ENCODE assay signal across 27 mouse cellular contexts in genomic region chr8:70721601-70722000, GRCm38 (mm10). TPM values are rescaled to one million over a fixed set of nuclear protein-coding genes. Genes with fewer than 3 reads are reported as not detected.
DNase-seq lines count a peak whose midpoint lies in the region; ATAC-seq and TF ChIP-seq lines count a peak whose summit lies in the region.
"Had no signal": no experiment of that assay in that cellular context is flagged by ENCODE, and none has a peak within 500 bp of the region (broad histone marks: within the 10 kb centered on the region; RNA-seq: fewer than 3 reads in every experiment).

No protein-coding gene starts in this region.

- H3K9me3 ChIP-seq in intestine, embryonic 16.5 days (ENCODE audit: control insufficient read depth, low read length), result no peaks in the 10 kb centered on the region
- no peaks in the 10 kb centered on the region for H3K9me3 ChIP-seq in intestine, postnatal 0 days (ENCODE audit: control insufficient read depth)
- H3K9me3 ChIP-seq in lung, postnatal 0 days (ENCODE audit: low read length), result no peaks in the 10 kb centered on the region
- H3K9me3 ChIP-seq: embryonic facial prominence, embryonic 12.5 days; forebrain, embryonic 12.5 days; heart, embryonic 13.5 days; hindbrain, embryonic 12.5 days; limb, embryonic 15.5 days; midbrain, embryonic 15.5 days; neural tube, embryonic 13.5 days had no signal

- no peak overlapping the region for H3K4me2 ChIP-seq in intestine, embryonic 16.5 days (ENCODE audit: low read depth, low read length)
- H3K4me2 ChIP-seq in intestine, postnatal 0 days (replicated peaks; ENCODE audit: low read depth), result no peak overlapping the region
- H3K4me2 ChIP-seq in lung, postnatal 0 days (replicated peaks; ENCODE audit: low read depth, low read length), result no peak overlapping the region
- H3K4me2 ChIP-seq: embryonic facial prominence, embryonic 12.5 days; forebrain, embryonic 12.5 days; heart, embryonic 13.5 days; hindbrain, embryonic 12.5 days; limb, embryonic 15.5 days; midbrain, embryonic 15.5 days; neural tube, embryonic 13.5 days had no signal

- no peak for ATAC-seq in intestine, embryonic 16.5 days
- no peak for ATAC-seq in intestine, postnatal 0 days
- no peak for ATAC-seq in lung, postnatal 0 days
- ATAC-seq: midbrain, embryonic 15.5 days had no signal

- 89% methylated on average over 8 of the region's 8 CpGs for WGBS in intestine, embryonic 16.5 days
- 92% methylated on average over 8 of the region's 8 CpGs for WGBS in intestine, postnatal 0 days
- 87% methylated on average over 8 of the region's 8 CpGs for WGBS in lung, postnatal 0 days

- 0 out of 2 replicates have a peak, but pooled peaks cover 1% of the 10 kb centered on the region for H3K27me3 ChIP-seq in intestine, embryonic 16.5 days (replicated peaks; ENCODE audit: control insufficient read depth, insufficient read depth, low read length)
- H3K27me3 ChIP-seq in intestine, postnatal 0 days (replicated peaks; ENCODE audit: control insufficient read depth, insufficient read depth, low read length), result no peaks in the 10 kb centered on the region
- H3K27me3 ChIP-seq in lung, postnatal 0 days (replicated peaks; ENCODE audit: insufficient read depth, low read length), result no peaks in the 10 kb centered on the region

- no peaks in the 10 kb centered on the region for H3K36me3 ChIP-seq in intestine, embryonic 16.5 days (ENCODE audit: control insufficient read depth, insufficient read depth, low read length)
- no peaks in the 10 kb centered on the region; the same call in 1 of the 2 replicates for H3K36me3 ChIP-seq in intestine, postnatal 0 days (ENCODE audit: control insufficient read depth, insufficient read depth)
- no peaks in the 10 kb centered on the region for H3K36me3 ChIP-seq in lung, postnatal 0 days (ENCODE audit: insufficient read depth, low read length)
- H3K36me3 ChIP-seq: embryonic facial prominence, embryonic 12.5 days; forebrain, embryonic 12.5 days; heart, embryonic 13.5 days; hindbrain, embryonic 12.5 days; limb, embryonic 15.5 days; midbrain, embryonic 15.5 days; neural tube, embryonic 13.5 days had no signal

- no peak overlapping the region for H3K27ac ChIP-seq in intestine, embryonic 16.5 days (ENCODE audit: low read length)
- no peak overlapping the region for H3K27ac ChIP-seq in intestine, postnatal 0 days (ENCODE audit: low read depth, low read length)
- 0 out of 2 replicates have a peak overlapping the region, but pooled peaks have one; percentile 20 for H3K27ac ChIP-seq in lung, postnatal 0 days (ENCODE audit: low read length)
- H3K27ac ChIP-seq: embryonic facial prominence, embryonic 12.5 days; forebrain, embryonic 12.5 days; heart, embryonic 13.5 days; hindbrain, embryonic 12.5 days; limb, embryonic 15.5 days; midbrain, embryonic 15.5 days; neural tube, embryonic 13.5 days had no signal

- H3K4me1 ChIP-seq in intestine, embryonic 16.5 days (ENCODE audit: control insufficient read depth, insufficient read depth, low read length), result peaks cover 12% of the 10 kb centered on the region
- no peaks in the 10 kb centered on the region for H3K4me1 ChIP-seq in intestine, postnatal 0 days (replicated peaks; ENCODE audit: control insufficient read depth, insufficient read depth, low read length)
- H3K4me1 ChIP-seq in lung, postnatal 0 days (ENCODE audit: insufficient read depth, low read depth, low read length), result no peaks in the 10 kb centered on the region
- H3K4me1 ChIP-seq: embryonic facial prominence, embryonic 12.5 days; heart, embryonic 13.5 days; hindbrain, embryonic 12.5 days; midbrain, embryonic 15.5 days had no signal

- DNase-seq in cerebellum, adult 9-11 months, result peak; percentile 25
- DNase-seq in cerebellum, postnatal 4 days (ENCODE audit: low spot score in 2 of 2), result no peak
- DNase-seq in lung, postnatal 0 days (ENCODE audit: low spot score), result no peak
- no peak for DNase-seq in lung, postnatal 25 days (ENCODE audit: low spot score)
- peak; percentile 15 for DNase-seq in urinary bladder, adult 2 months (ENCODE audit: low spot score)
- DNase-seq in urinary bladder, postnatal 10 days (ENCODE audit: low spot score), result no peak
- DNase-seq: adrenal gland, postnatal 14 days; heart, adult 18-20 months; heart, postnatal 14 days; kidney, adult 8-10 months; layer of hippocampus, adult 9-11 months; retina, postnatal 1 day; right cerebral cortex, postnatal 4 days; thymus, adult 18-20 months had no signal

- TF ChIP-seq CTCF in intestine, postnatal 0 days (IDR thresholded peaks at IDR 0.05; ENCODE audit: low read depth), result no peak
- no peak for TF ChIP-seq CTCF in lung, postnatal 0 days (IDR thresholded peaks at IDR 0.05)

- H3K9ac ChIP-seq in intestine, embryonic 16.5 days (ENCODE audit: low read depth, low read length), result 0 out of 2 replicates have a peak overlapping the region, but pooled peaks have one; percentile 19
- no peak overlapping the region for H3K9ac ChIP-seq in intestine, postnatal 0 days (ENCODE audit: low read depth, low read length)
- no peak overlapping the region for H3K9ac ChIP-seq in lung, postnatal 0 days (replicated peaks; ENCODE audit: low read depth)
- H3K9ac ChIP-seq: embryonic facial prominence, embryonic 12.5 days; forebrain, embryonic 12.5 days; heart, embryonic 13.5 days; hindbrain, embryonic 12.5 days; limb, embryonic 15.5 days; midbrain, embryonic 15.5 days; neural tube, embryonic 13.5 days had no signal

- no peak for TF ChIP-seq EP300 in lung, postnatal 0 days (IDR thresholded peaks at IDR 0.05)

- no peak overlapping the region for H3K4me3 ChIP-seq in intestine, embryonic 16.5 days (ENCODE audit: low read length)
- H3K4me3 ChIP-seq in intestine, postnatal 0 days (ENCODE audit: low read depth, low read length), result no peak overlapping the region
- no peak overlapping the region for H3K4me3 ChIP-seq in lung, postnatal 0 days (ENCODE audit: low read depth, low read length)
- H3K4me3 ChIP-seq: embryonic facial prominence, embryonic 12.5 days; forebrain, embryonic 12.5 days; heart, embryonic 13.5 days; hindbrain, embryonic 12.5 days; limb, embryonic 15.5 days; midbrain, embryonic 15.5 days; myocyte; neural tube, embryonic 13.5 days had no signal

RNA-seq across cellular contexts. Expression of gene Pde4c, which starts 1.9 kb away (rescaled TPM):
- 0.28 and 0.64 TPM in 2 replicates for polyA plus RNA-seq in intestine, embryonic 16.5 days (2015; fragmentation: Nextera tagmentation; extraction: Ambion mirVana)
- polyA plus RNA-seq in intestine, postnatal 0 days (2015; fragmentation: Nextera tagmentation; extraction: Ambion mirVana), result 0.21 and 0.31 TPM in 2 replicates
- polyA plus RNA-seq in lung, postnatal 0 days (2015; fragmentation: Nextera tagmentation; extraction: Ambion mirVana), result 0.93 and 2.0 TPM in 2 replicates
- 0.54 and 0.59 TPM in 2 replicates for polyA plus RNA-seq in urinary bladder, adult 2 months (2012; rRNA removed)
- polyA plus RNA-seq: heart, embryonic 13.5 days had no signal

RNA-seq across cellular contexts. Expression of gene Gm3336, which starts 3.3 kb away (rescaled TPM):
- 3.3 and 4.1 TPM in 2 replicates for polyA plus RNA-seq in intestine, embryonic 16.5 days (2015; fragmentation: Nextera tagmentation; extraction: Ambion mirVana)
- polyA plus RNA-seq in intestine, postnatal 0 days (2015; fragmentation: Nextera tagmentation; extraction: Ambion mirVana), result 2.8 TPM in 2 replicates
- polyA plus RNA-seq in lung, postnatal 0 days (2015; fragmentation: Nextera tagmentation; extraction: Ambion mirVana), result 0.50 and 0.54 TPM in 2 replicates
- 0.46 and 0.56 TPM in 2 replicates for polyA plus RNA-seq in urinary bladder, adult 2 months (2012; rRNA removed)
- polyA plus RNA-seq: CD4-positive, CD25-positive, alpha-beta regulatory T cell, adult 4 months; embryonic facial prominence, embryonic 12.5 days; forebrain, embryonic 12.5 days; heart, embryonic 13.5 days; hindbrain, embryonic 12.5 days; limb, embryonic 15.5 days; lung, embryonic 16.5 days; midbrain, embryonic 15.5 days; neural tube, embryonic 13.5 days had no signal

RNA-seq across cellular contexts. Expression of gene Iqcn, which starts 18.3 kb away (rescaled TPM):
- not detected in 2 replicates for polyA plus RNA-seq in intestine, embryonic 16.5 days (2015; fragmentation: Nextera tagmentation; extraction: Ambion mirVana)
- polyA plus RNA-seq in intestine, postnatal 0 days (2015; fragmentation: Nextera tagmentation; extraction: Ambion mirVana), result not detected in 2 replicates
- polyA plus RNA-seq in lung, postnatal 0 days (2015; fragmentation: Nextera tagmentation; extraction: Ambion mirVana), result 0.04 and 0.07 TPM in 2 replicates
- polyA plus RNA-seq in urinary bladder, adult 2 months (2012; rRNA removed), result not detected in 2 replicates
- polyA plus RNA-seq: embryonic facial prominence, embryonic 12.5 days; heart, embryonic 13.5 days; hindbrain, embryonic 12.5 days; liver, embryonic 16.5 days; lung, embryonic 16.5 days had no signal

RNA-seq across cellular contexts. Expression of gene Jund, which starts 22.9 kb away (rescaled TPM):
- 37.3 and 52.2 TPM in 2 replicates for polyA plus RNA-seq in intestine, embryonic 16.5 days (2015; fragmentation: Nextera tagmentation; extraction: Ambion mirVana)
- polyA plus RNA-seq in intestine, postnatal 0 days (2015; fragmentation: Nextera tagmentation; extraction: Ambion mirVana), result 114 and 121 TPM in 2 replicates
- polyA plus RNA-seq in lung, postnatal 0 days (2015; fragmentation: Nextera tagmentation; extraction: Ambion mirVana), result 107 and 109 TPM in 2 replicates
- polyA plus RNA-seq in urinary bladder, adult 2 months (2012; rRNA removed), result 132 and 153 TPM in 2 replicates

RNA-seq across cellular contexts. Expression of gene Rab3a, which starts 32.9 kb away (rescaled TPM):
- polyA plus RNA-seq in intestine, embryonic 16.5 days (2015; fragmentation: Nextera tagmentation; extraction: Ambion mirVana), result 24.9 and 25.6 TPM in 2 replicates
- 18.8 and 19.5 TPM in 2 replicates for polyA plus RNA-seq in intestine, postnatal 0 days (2015; fragmentation: Nextera tagmentation; extraction: Ambion mirVana)
- polyA plus RNA-seq in lung, postnatal 0 days (2015; fragmentation: Nextera tagmentation; extraction: Ambion mirVana), result 17.6 and 28.6 TPM in 2 replicates
- polyA plus RNA-seq in urinary bladder, adult 2 months (2012; rRNA removed), result 34.1 and 35.3 TPM in 2 replicates

Comparison
In these comparisons a context has a peak if more than half of its experiments do, and no peak if none do; other contexts are left out.
1. DNase-seq: peak in cerebellum, adult 9-11 months (single experiment) and urinary bladder, adult 2 months (single experiment); none in cerebellum, postnatal 4 days (0 of 2), lung, postnatal 0 days (single experiment), lung, postnatal 25 days (single experiment) and urinary bladder, postnatal 10 days (single experiment).